Mouse (Mus musculus) lung, embryonic 14.5 days (tissue): ENCODE results near the gene Zc3hc1. TPM values are rescaled to one million over a fixed set of nuclear protein-coding genes. Genes with fewer than 3 reads are reported as not detected.

Source experiments
- ATAC-seq: fragments of 200-750 bp; cut with Nextera tagmentation; 2 replicates; pipeline ENCODE4 v1.8.0; 2017; ENCODE audit warnings: mild to moderate bottlenecking, moderate TSS enrichment, moderate library complexity; ENCODE audit not compliant: insufficient read depth
- DNase-seq: peaks from one replicate; pipeline ENCODE4 v3.0.0-alpha.2; 2015
- H3K27ac ChIP-seq: fragments of 300-500 bp; sonication (generic); 2 replicates; pipeline ENCODE4 v1.5.1; 2014; ENCODE audit warnings: low read depth, mild to moderate bottlenecking, moderate library complexity
- H3K27me3 ChIP-seq: fragments of 300-500 bp; sonication (generic); 2 replicates; pipeline ENCODE4 v1.6.1; 2014; ENCODE audit warnings: low read length, control low read depth; ENCODE audit not compliant: insufficient read depth
- H3K36me3 ChIP-seq: fragments of 300-500 bp; sonication (generic); 2 replicates; pipeline ENCODE4 v1.6.1; 2014; ENCODE audit warnings: control low read depth; ENCODE audit not compliant: insufficient read depth
- H3K4me1 ChIP-seq: fragments of 300-500 bp; sonication (generic); 2 replicates; pipeline ENCODE4 v1.6.1; 2014; ENCODE audit warnings: antibody characterized with exemption, control low read depth; ENCODE audit not compliant: insufficient read depth
- H3K4me2 ChIP-seq: fragments of 300-500 bp; sonication (generic); 2 replicates; pipeline ENCODE4 v1.6.1; 2014; ENCODE audit warnings: mild to moderate bottlenecking
- H3K4me3 ChIP-seq: fragments of 300-500 bp; sonication (generic); 2 replicates; pipeline ENCODE4 v1.5.1; 2014; ENCODE audit warnings: low read depth, low read length
- H3K9ac ChIP-seq: fragments of 300-500 bp; sonication (generic); 2 replicates; pipeline ENCODE4 v1.6.1; 2014
- H3K9me3 ChIP-seq: fragments of 300-500 bp; sonication (generic); 2 replicates; pipeline ENCODE4 v1.6.1; 2016; ENCODE audit warnings: low read depth, low read length, control low read depth
- CTCF ChIP-seq: IDR thresholded peaks from 2 replicates; pipeline ENCODE4 v1.5.1; 2016; ENCODE audit warnings: antibody characterized with exemption, low read depth
- WGBS: fragments of 180-500 bp; shearing (Covaris S2); extraction: QIAGEN DNeasy Blood & Tissue Kit; methylation state at CpG from one replicate; pipeline ENCODE4 v1.1.7; 2014; 5-methylcytosine and 5-hydroxymethylcytosine counted together
- polyA plus RNA-seq: library from polyadenylated mRNA; unstranded; fragments of >200 nt; fragmentation: Nextera tagmentation; extraction: Ambion mirVana; gene quantifications from 2 replicates; pipeline ENCODE4 v1.2.1, GENCODE M21; 2014

Zc3hc1 gene
- polyA plus RNA-seq, 1 experiment from 2014 or later = 66.9 TPM

DNA sequence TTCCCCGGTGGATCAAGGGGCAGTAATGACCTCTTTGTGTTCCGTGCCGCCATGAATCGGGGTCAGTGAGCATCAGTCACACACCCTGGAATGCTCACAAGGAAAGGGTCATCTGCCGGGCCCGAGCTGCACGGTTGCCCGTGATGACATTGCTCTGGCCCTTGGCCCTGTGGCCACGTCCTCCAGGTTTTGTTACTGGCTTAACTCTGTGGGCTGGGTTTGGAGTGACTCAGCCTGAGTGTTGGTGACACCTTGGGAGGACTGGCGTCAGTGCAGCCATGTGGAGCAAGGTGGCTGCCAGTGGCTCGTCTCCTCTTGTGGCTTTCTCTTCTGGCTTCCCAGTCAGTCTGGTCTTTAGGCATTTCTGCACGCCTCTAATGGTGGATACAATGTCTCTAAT is 34.1 kb downstream of the Zc3hc1 start:
- Histone ChIP-seq H3K27ac (no peak overlapping the region), H3K4me1 (no peaks in the 10 kb centered on the region), H3K4me2 (no peak overlapping the region), H3K4me3 (no peak overlapping the region), H3K9ac (no peak overlapping the region), H3K27me3 (no peaks in the 10 kb centered on the region), H3K9me3 (no peaks in the 10 kb centered on the region), H3K36me3 (no peaks in the 10 kb centered on the region)
- no peak for TF ChIP-seq CTCF
- WGBS = 79% methylated on average over 12 of the region's 12 CpGs
- DNase-seq (no peak), ATAC-seq (no peak)

DNA sequence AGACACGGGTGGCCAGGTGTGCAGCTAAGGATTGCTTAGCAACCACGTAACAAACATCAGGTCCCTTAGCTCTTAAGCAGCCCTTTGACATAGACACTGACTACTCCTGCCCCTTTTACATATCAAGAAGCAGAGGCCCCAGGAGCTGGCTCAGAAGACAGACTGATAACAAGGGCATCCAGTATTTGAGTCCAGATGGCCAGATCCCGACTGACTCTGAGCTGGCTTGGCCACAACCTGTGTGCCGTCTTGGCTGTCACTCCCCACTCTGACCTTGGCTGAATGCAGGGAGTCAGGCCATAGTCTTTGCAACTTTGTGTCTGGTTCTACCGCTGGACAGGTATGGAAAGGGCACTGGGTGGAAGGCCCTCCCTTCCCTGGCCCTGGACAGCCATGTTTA is 34.7 kb downstream of the Zc3hc1 start:
- H3K4me2 ChIP-seq = no peak overlapping the region
- no peak for ATAC-seq
- 77% methylated on average over 5 of the region's 5 CpGs for WGBS
- no peaks in the 10 kb centered on the region for H3K27me3 ChIP-seq
- no peak overlapping the region for H3K4me3 ChIP-seq
- H3K36me3 ChIP-seq = no peaks in the 10 kb centered on the region
- no peaks in the 10 kb centered on the region for H3K4me1 ChIP-seq
- no peak for DNase-seq
- no peaks in the 10 kb centered on the region for H3K9me3 ChIP-seq
- no peak overlapping the region for H3K9ac ChIP-seq
- no peak for TF ChIP-seq CTCF
- H3K27ac ChIP-seq = no peak overlapping the region

DNA sequence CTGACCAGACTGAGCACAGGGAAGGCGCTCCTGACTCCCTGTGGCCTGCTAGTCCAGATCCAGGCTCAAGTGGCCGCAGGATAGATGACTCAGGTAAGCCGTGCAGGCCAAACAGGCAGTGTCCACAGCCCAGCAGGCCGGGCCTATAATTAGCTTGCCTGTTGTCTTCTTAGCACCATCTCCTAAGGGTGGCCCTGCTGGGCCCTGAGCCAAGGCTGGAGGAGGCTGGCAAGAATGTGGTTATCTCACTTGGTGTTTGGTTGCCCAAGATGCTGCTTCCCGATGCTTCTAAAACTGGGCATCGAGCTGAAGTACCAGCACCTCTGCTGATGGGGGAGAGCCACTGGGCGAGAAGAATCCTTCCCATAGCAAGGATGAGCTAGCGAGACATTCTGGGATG is 35.1 kb downstream of the Zc3hc1 start:
- Histone ChIP-seq H3K4me3 (no peak overlapping the region), H3K27me3 (no peaks in the 10 kb centered on the region), H3K4me1 (no peaks in the 10 kb centered on the region), H3K9me3 (no peaks in the 10 kb centered on the region), H3K4me2 (no peak overlapping the region), H3K27ac (no peak overlapping the region), H3K36me3 (no peaks in the 10 kb centered on the region), H3K9ac (no peak overlapping the region)
- no peak for ATAC-seq
- no peak for TF ChIP-seq CTCF
- DNase-seq = no peak
- WGBS = 85% methylated on average over 8 of the region's 8 CpGs

DNA sequence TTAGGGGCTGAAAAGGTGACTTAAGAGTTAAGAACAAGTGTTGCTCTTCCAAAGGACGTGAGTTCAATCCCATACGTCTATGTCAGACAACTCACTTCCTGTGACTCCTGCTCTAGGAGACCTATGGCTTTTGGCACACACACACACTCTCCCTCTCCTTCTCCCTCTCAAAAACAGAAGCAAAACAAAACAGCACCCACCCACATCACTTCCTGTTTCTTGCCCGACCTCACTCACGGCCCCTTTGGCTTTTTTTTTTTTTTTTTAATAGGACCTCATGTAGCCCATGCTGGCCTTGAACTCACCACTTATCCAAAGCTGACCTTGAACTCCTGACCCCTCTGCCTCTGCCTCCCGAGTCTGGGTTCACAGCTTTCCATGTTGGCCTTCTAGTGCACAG is 36.1 kb downstream of the Zc3hc1 start:
- no peak for ATAC-seq
- no peaks in the 10 kb centered on the region for H3K36me3 ChIP-seq
- no peak for TF ChIP-seq CTCF
- no peak overlapping the region for H3K27ac ChIP-seq
- 21% methylated on average over 5 of the region's 5 CpGs for WGBS
- no peak overlapping the region for H3K4me2 ChIP-seq
- no peaks in the 10 kb centered on the region for H3K4me1 ChIP-seq
- H3K9me3 ChIP-seq = no peaks in the 10 kb centered on the region
- DNase-seq = no peak
- no peak overlapping the region for H3K4me3 ChIP-seq
- H3K27me3 ChIP-seq = no peaks in the 10 kb centered on the region
- no peak overlapping the region for H3K9ac ChIP-seq

DNA sequence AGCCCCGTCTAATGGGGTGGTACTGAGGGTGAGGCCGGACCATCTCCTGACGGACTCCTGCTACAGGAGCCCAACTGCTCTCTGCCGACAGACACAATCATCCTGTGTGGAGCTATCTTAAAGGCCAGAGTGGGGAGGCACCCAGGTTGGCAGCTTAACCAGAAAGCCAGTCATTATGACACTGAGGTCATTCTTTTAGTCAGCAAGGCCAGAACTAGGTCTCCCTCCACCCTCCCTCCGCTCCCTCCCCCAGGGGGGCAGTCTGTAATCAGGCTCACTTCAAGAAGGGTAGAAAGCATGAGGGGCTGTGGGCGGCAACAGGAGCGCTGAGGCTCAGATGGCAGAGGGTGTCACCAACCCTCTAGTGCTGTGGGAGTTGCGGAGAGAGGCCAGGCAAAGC is 37.2 kb downstream of the Zc3hc1 start:
- no peak overlapping the region for H3K27ac ChIP-seq
- no peaks in the 10 kb centered on the region for H3K4me1 ChIP-seq
- 73% methylated on average over 8 of the region's 8 CpGs for WGBS
- no peaks in the 10 kb centered on the region for H3K9me3 ChIP-seq
- H3K9ac ChIP-seq = no peak overlapping the region
- no peaks in the 10 kb centered on the region for H3K27me3 ChIP-seq
- no peaks in the 10 kb centered on the region for H3K36me3 ChIP-seq
- ATAC-seq = no peak
- H3K4me3 ChIP-seq = no peak overlapping the region
- no peak for TF ChIP-seq CTCF
- no peak for DNase-seq
- no peak overlapping the region for H3K4me2 ChIP-seq

DNA sequence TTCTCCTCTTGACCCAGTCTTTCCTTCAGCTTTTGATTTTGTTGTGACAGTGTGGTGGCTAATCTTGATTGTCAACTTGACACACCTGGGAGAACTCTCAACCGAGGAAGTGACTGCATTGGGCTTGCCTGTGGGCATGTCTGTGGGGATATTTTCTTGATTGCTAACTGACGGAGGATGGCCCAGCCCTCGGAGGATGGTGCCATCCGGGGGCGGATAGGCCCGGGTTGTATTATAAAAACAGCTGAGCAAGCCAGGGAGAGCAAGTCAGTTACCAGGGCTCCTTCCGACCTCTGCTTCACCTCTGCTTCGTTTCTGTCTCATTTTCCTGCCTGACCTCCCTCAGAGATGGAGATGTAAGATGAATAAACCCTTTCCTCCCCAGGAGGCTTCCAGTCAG is 38.1 kb downstream of the Zc3hc1 start:
- Histone ChIP-seq H3K4me1 (no peaks in the 10 kb centered on the region), H3K9me3 (no peaks in the 10 kb centered on the region), H3K36me3 (no peaks in the 10 kb centered on the region), H3K27me3 (no peaks in the 10 kb centered on the region), H3K4me2 (no peak overlapping the region), H3K27ac (no peak overlapping the region), H3K9ac (no peak overlapping the region), H3K4me3 (no peak overlapping the region)
- DNase-seq (no peak), ATAC-seq (no peak)
- no peak for TF ChIP-seq CTCF
- 39% methylated on average over 8 of the region's 8 CpGs for WGBS

DNA sequence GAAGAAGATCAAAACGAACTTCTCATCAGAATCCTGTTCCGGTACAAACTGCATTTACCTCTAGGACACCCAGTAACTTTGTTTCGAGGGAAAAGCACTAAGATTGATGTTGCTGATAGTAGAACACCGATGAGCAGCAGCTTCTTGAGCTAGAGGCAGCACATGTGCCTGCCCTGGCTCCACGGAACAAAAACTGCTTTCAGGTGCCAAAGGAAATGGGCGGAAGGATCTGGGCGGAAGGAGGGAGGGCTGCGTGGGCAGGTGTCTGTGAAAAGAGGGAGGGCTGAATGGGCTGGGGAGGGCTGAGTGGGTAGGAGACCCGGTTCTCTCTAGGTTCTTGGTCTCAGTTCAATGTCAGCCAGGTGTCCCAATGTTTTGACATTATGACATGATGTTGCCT is 39.5 kb downstream of the Zc3hc1 start:
- Histone ChIP-seq H3K27me3 (no peaks in the 10 kb centered on the region), H3K9me3 (no peaks in the 10 kb centered on the region), H3K9ac (no peak overlapping the region), H3K4me1 (no peaks in the 10 kb centered on the region), H3K4me2 (no peak overlapping the region), H3K36me3 (no peaks in the 10 kb centered on the region), H3K27ac (no peak overlapping the region), H3K4me3 (no peak overlapping the region)
- no peak for DNase-seq
- TF ChIP-seq CTCF = no peak
- ATAC-seq = no peak
- 63% methylated on average over 9 of the region's 9 CpGs for WGBS

DNA sequence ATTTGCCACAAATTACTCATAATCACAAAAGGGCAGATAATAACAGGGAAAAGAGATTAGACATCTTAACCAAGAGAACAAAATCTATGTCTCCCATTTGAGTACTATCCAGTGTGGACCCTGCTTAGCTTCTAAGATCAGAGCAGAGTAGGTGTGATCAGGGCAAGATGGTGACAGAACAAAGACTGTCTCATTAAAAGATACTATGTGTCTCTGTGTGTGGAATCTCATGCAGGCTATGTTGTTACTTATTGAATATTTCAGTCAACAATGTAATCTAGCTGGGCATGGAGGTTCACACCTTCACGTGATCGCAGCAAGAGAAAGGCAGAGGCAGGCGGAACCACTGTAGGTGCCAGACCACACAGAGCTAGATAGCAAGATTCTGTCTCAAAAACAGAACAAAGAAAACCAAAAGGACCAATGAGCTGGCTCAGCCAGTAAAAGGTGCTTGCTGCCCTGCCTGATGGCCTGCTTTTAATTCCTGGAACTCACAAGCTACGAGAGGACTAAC is 43.5 kb downstream of the Zc3hc1 start:
- WGBS = 68% methylated on average over 4 of the region's 4 CpGs
- no peak for TF ChIP-seq CTCF
- no peak overlapping the region for H3K4me3 ChIP-seq

More for the DNA sequence above, 43.5 kb downstream of the Zc3hc1 start:
- Histone ChIP-seq H3K9me3 (no peaks in the 10 kb centered on the region), H3K36me3 (no peaks in the 10 kb centered on the region), H3K9ac (no peak overlapping the region), H3K4me1 (no peaks in the 10 kb centered on the region), H3K27me3 (no peaks in the 10 kb centered on the region), H3K4me2 (no peak overlapping the region), H3K27ac (no peak overlapping the region)
- DNase-seq = no peak
- ATAC-seq = no peak
